Mouse (Mus musculus) ES-Bruce4 (cell line): ENCODE data around the gene Atg16l1. TPM values are rescaled to one million over a fixed set of nuclear protein-coding genes. Genes with fewer than 3 reads are reported as not detected.

Experiments
- H3K27ac ChIP-seq: 2 replicates; pipeline ENCODE4 v1.5.1; 2012; ENCODE audit warnings: low read length, inconsistent platforms; ENCODE audit not compliant: insufficient read depth
- H3K27me3 ChIP-seq: 2 replicates; pipeline ENCODE4 v1.6.1; 2012; ENCODE audit warnings: mild to moderate bottlenecking, low read length, inconsistent platforms; ENCODE audit not compliant: control insufficient read depth, poor library complexity, insufficient read depth, severe bottlenecking
- H3K36me3 ChIP-seq: 2 replicates; pipeline ENCODE4 v1.6.1; 2012; ENCODE audit warnings: inconsistent platforms, mild to moderate bottlenecking, low read length, moderate library complexity; ENCODE audit not compliant: control insufficient read depth, poor library complexity, insufficient read depth, severe bottlenecking
- H3K4me1 ChIP-seq: one replicate; pipeline ENCODE4 v1.8.1; 2011; ENCODE audit warnings: low read length; ENCODE audit not compliant: control insufficient read depth, insufficient read depth
- H3K4me3 ChIP-seq: 2 replicates; pipeline ENCODE4 v1.5.1; 2011; ENCODE audit warnings: low read depth, mild to moderate bottlenecking, low read length
- H3K9ac ChIP-seq: 2 replicates; pipeline ENCODE4 v1.6.1; 2012; ENCODE audit warnings: low read depth, mild to moderate bottlenecking, inconsistent platforms; ENCODE audit not compliant: poor library complexity, severe bottlenecking
- H3K9me3 ChIP-seq: replicated peaks from 2 replicates; pipeline ENCODE4 v1.6.1; 2012; ENCODE audit warnings: mild to moderate bottlenecking, low read length, inconsistent platforms; ENCODE audit not compliant: control insufficient read depth, poor library complexity, insufficient read depth, severe bottlenecking
- CTCF ChIP-seq: IDR thresholded peaks from one replicate; pipeline ENCODE4 v1.8.1; 2011; ENCODE audit warnings: low read depth, low read length
- EP300 ChIP-seq: IDR thresholded peaks from 2 replicates; pipeline ENCODE4 v1.6.1; 2011; ENCODE audit warnings: low read depth, low read length; ENCODE audit not compliant: insufficient read depth
- POLR2A ChIP-seq: IDR thresholded peaks from one replicate; pipeline ENCODE4 v1.8.1; 2011; ENCODE audit warnings: low read length; ENCODE audit not compliant: insufficient read depth
- polyA plus RNA-seq: library from polyadenylated mRNA; stranded (reverse); fragments of >200 nt; gene quantifications from 2 replicates; pipeline ENCODE4 v1.2.4, GENCODE M21; 2011; ENCODE audit warnings: low read depth; ENCODE audit not compliant: missing spikeins, insufficient read depth, insufficient read length

Atg16l1 gene
- polyA plus RNA-seq, 1 experiment: 42.3 TPM

- H3K4me1 ChIP-seq: no peaks in the 10 kb centered on the region
- no peak overlapping the region for H3K9ac ChIP-seq
- H3K9me3 ChIP-seq: no peaks in the 10 kb centered on the region
- H3K27ac ChIP-seq: no peak overlapping the region
- no peak overlapping the region for H3K4me3 ChIP-seq
- no peaks in the 10 kb centered on the region for H3K36me3 ChIP-seq
- H3K27me3 ChIP-seq: no peaks in the 10 kb centered on the region
- TF ChIP-seq POLR2A (no peak), CTCF (no peak), EP300 (no peak)
Measured at GRCm38 (mm10) chr1:87812061-87812460, 56.4 kb downstream of the Atg16l1 start.

- TF ChIP-seq EP300 (no peak), CTCF (no peak), POLR2A (no peak)
- no peak overlapping the region for H3K9ac ChIP-seq
- no peaks in the 10 kb centered on the region for H3K27me3 ChIP-seq
- no peak overlapping the region for H3K4me3 ChIP-seq
- no peaks in the 10 kb centered on the region for H3K9me3 ChIP-seq
- H3K27ac ChIP-seq: no peak overlapping the region
- no peaks in the 10 kb centered on the region for H3K36me3 ChIP-seq
- H3K4me1 ChIP-seq: no peaks in the 10 kb centered on the region
Measured at GRCm38 (mm10) chr1:87813155-87813554, 57.5 kb downstream of the Atg16l1 start.

GRCm38 (mm10) chr1:87813681-87814080, 58.0 kb downstream of the Atg16l1 start:
- H3K4me3 ChIP-seq: no peak overlapping the region
- H3K9ac ChIP-seq: no peak overlapping the region
- no peaks in the 10 kb centered on the region for H3K27me3 ChIP-seq
- H3K4me1 ChIP-seq: no peaks in the 10 kb centered on the region
- no peaks in the 10 kb centered on the region for H3K36me3 ChIP-seq
- H3K9me3 ChIP-seq: no peaks in the 10 kb centered on the region
- no peak overlapping the region for H3K27ac ChIP-seq
- TF ChIP-seq EP300 (no peak), POLR2A (no peak), CTCF (no peak)

- Histone ChIP-seq H3K9me3 (no peaks in the 10 kb centered on the region; the same call in 1 of the 2 replicates), H3K36me3 (no peaks in the 10 kb centered on the region), H3K4me3 (no peak overlapping the region), H3K27me3 (no peaks in the 10 kb centered on the region; the same call in 1 of the 2 replicates), H3K4me1 (no peaks in the 10 kb centered on the region), H3K27ac (no peak overlapping the region), H3K9ac (no peak overlapping the region)
- TF ChIP-seq POLR2A (no peak), CTCF (no peak), EP300 (no peak)
Measured at GRCm38 (mm10) chr1:87824420-87824995, 68.8 kb downstream of the Atg16l1 start.

- Histone ChIP-seq H3K9ac (no peak overlapping the region), H3K9me3 (no peaks in the 10 kb centered on the region; the same call in 1 of the 2 replicates), H3K4me3 (no peak overlapping the region), H3K4me1 (no peaks in the 10 kb centered on the region), H3K36me3 (no peaks in the 10 kb centered on the region), H3K27ac (no peak overlapping the region), H3K27me3 (no peaks in the 10 kb centered on the region; the same call in 1 of the 2 replicates)
- TF ChIP-seq POLR2A (no peak), EP300 (no peak), CTCF (no peak)
Measured at GRCm38 (mm10) chr1:87825281-87825680, 69.6 kb downstream of the Atg16l1 start.

GRCm38 (mm10) chr1:87825991-87826390, 70.3 kb downstream of the Atg16l1 start:
- Histone ChIP-seq H3K4me1 (no peaks in the 10 kb centered on the region), H3K9me3 (no peaks in the 10 kb centered on the region; the same call in 1 of the 2 replicates), H3K36me3 (no peaks in the 10 kb centered on the region), H3K9ac (no peak overlapping the region), H3K4me3 (no peak overlapping the region), H3K27ac (no peak overlapping the region), H3K27me3 (no peaks in the 10 kb centered on the region; the same call in 1 of the 2 replicates)
- TF ChIP-seq POLR2A (no peak), EP300 (no peak), CTCF (no peak)
